21 mouse cellular contexts compared by ENCODE assay signal in genomic region chr6:56904982-56905381, GRCm38 (mm10). TPM values are rescaled to one million over a fixed set of nuclear protein-coding genes. Genes with fewer than 3 reads are reported as not detected.
DNase-seq lines count a peak whose midpoint lies in the region; ATAC-seq and TF ChIP-seq lines count a peak whose summit lies in the region.
"Had no signal": no experiment of that assay in that cellular context is flagged by ENCODE, and none has a peak within 500 bp of the region (broad histone marks: within the 10 kb centered on the region; RNA-seq: fewer than 3 reads in every experiment).

No protein-coding gene starts in this region.

- no peak overlapping the region for H3K9ac ChIP-seq in forebrain, postnatal 0 days
- no peak overlapping the region for H3K9ac ChIP-seq in forebrain, embryonic 12.5 days
- H3K9ac ChIP-seq in heart, postnatal 0 days (replicated peaks; ENCODE audit: low read depth, low read length): no peak overlapping the region; the same call in 1 of the 2 replicates
- peak overlapping the region; percentile 48; the same call in 1 of the 2 replicates for H3K9ac ChIP-seq in liver, embryonic 16.5 days (ENCODE audit: low read depth, low read length)
- H3K9ac ChIP-seq in kidney, embryonic 15.5 days: no peak overlapping the region
- H3K9ac ChIP-seq: stomach, embryonic 15.5 days had no signal

- H3K27me3 ChIP-seq in forebrain, postnatal 0 days (ENCODE audit: insufficient read depth, low read length): no peaks in the 10 kb centered on the region
- no peaks in the 10 kb centered on the region for H3K27me3 ChIP-seq in forebrain, embryonic 12.5 days
- H3K27me3 ChIP-seq in heart, postnatal 0 days (ENCODE audit: control insufficient read depth, insufficient read depth, low read length): no peaks in the 10 kb centered on the region
- no peaks in the 10 kb centered on the region for H3K27me3 ChIP-seq in heart, embryonic 10.5 days (ENCODE audit: insufficient read depth, poor library complexity, severe bottlenecking)
- H3K27me3 ChIP-seq in megakaryocyte, embryonic 14.5 days (replicated peaks): no peaks in the 10 kb centered on the region
- H3K27me3 ChIP-seq in liver, embryonic 16.5 days (ENCODE audit: control insufficient read depth, insufficient read depth, low read depth, low read length): no peaks in the 10 kb centered on the region
- H3K27me3 ChIP-seq in kidney, embryonic 15.5 days: no peaks in the 10 kb centered on the region
- H3K27me3 ChIP-seq: stomach, embryonic 15.5 days had no signal

- peak; percentile 7; the same call in 1 of the 2 replicates for ATAC-seq in forebrain, postnatal 0 days
- no peak for ATAC-seq in forebrain, embryonic 12.5 days (ENCODE audit: low FRiP score)
- no peak for ATAC-seq in heart, postnatal 0 days (ENCODE audit: insufficient read depth, low read depth)
- ATAC-seq in megakaryocyte, adult 5-6 weeks (ENCODE audit: poor library complexity, severe bottlenecking): no peak
- ATAC-seq in liver, embryonic 16.5 days (ENCODE audit: low read depth): peak; percentile 44
- no peak for ATAC-seq in kidney, embryonic 15.5 days (replicated peaks; ENCODE audit: low FRiP score)
- ATAC-seq: midbrain, embryonic 16.5 days had no signal

- H3K4me2 ChIP-seq in forebrain, postnatal 0 days (ENCODE audit: low read depth): no peak overlapping the region
- no peak overlapping the region for H3K4me2 ChIP-seq in forebrain, embryonic 12.5 days
- no peak overlapping the region for H3K4me2 ChIP-seq in heart, postnatal 0 days (ENCODE audit: low read depth, low read length)
- H3K4me2 ChIP-seq in liver, embryonic 16.5 days (ENCODE audit: low read depth, low read length): peak overlapping the region; percentile 50
- no peak overlapping the region for H3K4me2 ChIP-seq in kidney, embryonic 15.5 days
- H3K4me2 ChIP-seq: stomach, embryonic 15.5 days had no signal

- 81% methylated on average over 2 of the region's 2 CpGs for WGBS in forebrain, postnatal 0 days
- WGBS in forebrain, embryonic 12.5 days: 81% methylated on average over 2 of the region's 2 CpGs
- WGBS in heart, postnatal 0 days: 81% methylated on average over 2 of the region's 2 CpGs
- 87% methylated on average over 2 of the region's 2 CpGs for WGBS in heart, embryonic 10.5 days
- WGBS in liver, embryonic 16.5 days (ENCODE audit: insufficient replicate concordance): 45% methylated on average over 2 of the region's 2 CpGs
- WGBS in kidney, embryonic 15.5 days: 78% methylated on average over 2 of the region's 2 CpGs

- no peak for DNase-seq in forebrain, postnatal 0 days
- DNase-seq in heart, postnatal 0 days (ENCODE audit: low spot score): no peak
- no peak for DNase-seq in heart, embryonic 10.5 days (ENCODE audit: low spot score)
- DNase-seq: adrenal gland, adult 8-10 months; cerebellum, postnatal 25 days; gastrocnemius, postnatal 10 days; heart, postnatal 10 days; kidney, adult 8-10 months; layer of hippocampus, postnatal 36 days; left cerebral cortex, postnatal 4 days; lung, adult 2 months; right cerebral cortex, adult 18-20 months had no signal

- H3K4me3 ChIP-seq in forebrain, postnatal 0 days (ENCODE audit: low read depth, low read length): no peak overlapping the region
- H3K4me3 ChIP-seq in forebrain, embryonic 12.5 days (replicated peaks): no peak overlapping the region
- no peak overlapping the region for H3K4me3 ChIP-seq in heart, postnatal 0 days (ENCODE audit: low read depth, low read length)
- no peak overlapping the region for H3K4me3 ChIP-seq in heart, embryonic 10.5 days
- peak overlapping the region; percentile 51 for H3K4me3 ChIP-seq in megakaryocyte, embryonic 14.5 days (replicated peaks)
- no peak overlapping the region for H3K4me3 ChIP-seq in liver, embryonic 16.5 days (ENCODE audit: low read depth, low read length)
- H3K4me3 ChIP-seq in kidney, embryonic 15.5 days (replicated peaks): no peak overlapping the region
- H3K4me3 ChIP-seq: stomach, embryonic 15.5 days had no signal

- no peaks in the 10 kb centered on the region for H3K36me3 ChIP-seq in forebrain, postnatal 0 days (ENCODE audit: insufficient read depth)
- no peaks in the 10 kb centered on the region for H3K36me3 ChIP-seq in forebrain, embryonic 12.5 days (replicated peaks)
- H3K36me3 ChIP-seq in heart, postnatal 0 days (replicated peaks; ENCODE audit: control insufficient read depth, insufficient read depth, low read length): no peaks in the 10 kb centered on the region
- H3K36me3 ChIP-seq in heart, embryonic 10.5 days: no peaks in the 10 kb centered on the region
- H3K36me3 ChIP-seq in megakaryocyte, embryonic 14.5 days (replicated peaks; ENCODE audit: low read length): peaks cover 66% of the 10 kb centered on the region
- peaks cover 12% of the 10 kb centered on the region for H3K36me3 ChIP-seq in liver, embryonic 16.5 days (ENCODE audit: control insufficient read depth, insufficient read depth)
- H3K36me3 ChIP-seq in kidney, embryonic 15.5 days: no peaks in the 10 kb centered on the region
- H3K36me3 ChIP-seq: stomach, embryonic 15.5 days had no signal

- no peak for TF ChIP-seq EP300 in heart, postnatal 0 days (IDR thresholded peaks at IDR 0.05; ENCODE audit: low read depth)

- peaks cover 7% of the 10 kb centered on the region; the same call in 1 of the 2 replicates for H3K4me1 ChIP-seq in forebrain, postnatal 0 days (ENCODE audit: insufficient read depth)
- H3K4me1 ChIP-seq in forebrain, embryonic 12.5 days: peaks cover 18% of the 10 kb centered on the region
- peaks cover 20% of the 10 kb centered on the region for H3K4me1 ChIP-seq in heart, postnatal 0 days (ENCODE audit: control insufficient read depth, insufficient read depth)
- H3K4me1 ChIP-seq in heart, embryonic 10.5 days: peaks cover 30% of the 10 kb centered on the region
- H3K4me1 ChIP-seq in megakaryocyte, embryonic 14.5 days: peaks cover 88% of the 10 kb centered on the region
- peaks cover 80% of the 10 kb centered on the region for H3K4me1 ChIP-seq in liver, embryonic 16.5 days (ENCODE audit: control insufficient read depth, low read depth, low read length)
- H3K4me1 ChIP-seq in kidney, embryonic 15.5 days: peaks cover 14% of the 10 kb centered on the region

- TF ChIP-seq CTCF in forebrain, postnatal 0 days (IDR thresholded peaks at IDR 0.05; ENCODE audit: low read depth): no peak
- no peak for TF ChIP-seq CTCF in heart, postnatal 0 days (IDR thresholded peaks at IDR 0.05; ENCODE audit: low read depth)

- H3K27ac ChIP-seq in forebrain, postnatal 0 days (ENCODE audit: low read depth, low read length): peak overlapping the region; percentile 50; the same call in 1 of the 2 replicates
- H3K27ac ChIP-seq in forebrain, embryonic 12.5 days: no peak overlapping the region
- H3K27ac ChIP-seq in heart, postnatal 0 days (ENCODE audit: low read depth): peak overlapping the region; percentile 72
- no peak overlapping the region for H3K27ac ChIP-seq in heart, embryonic 10.5 days
- H3K27ac ChIP-seq in liver, embryonic 16.5 days (ENCODE audit: low read length): peak overlapping the region; percentile 100
- H3K27ac ChIP-seq in kidney, embryonic 15.5 days: no peak overlapping the region
- H3K27ac ChIP-seq: macrophage; stomach, embryonic 15.5 days had no signal

- no peaks in the 10 kb centered on the region for H3K9me3 ChIP-seq in forebrain, postnatal 0 days (ENCODE audit: low read length)
- H3K9me3 ChIP-seq in forebrain, embryonic 12.5 days: no peaks in the 10 kb centered on the region
- H3K9me3 ChIP-seq in heart, postnatal 0 days (replicated peaks; ENCODE audit: control insufficient read depth, low read length): no peaks in the 10 kb centered on the region
- no peaks in the 10 kb centered on the region for H3K9me3 ChIP-seq in heart, embryonic 10.5 days
- no peaks in the 10 kb centered on the region for H3K9me3 ChIP-seq in megakaryocyte, embryonic 14.5 days
- H3K9me3 ChIP-seq in liver, embryonic 16.5 days (replicated peaks; ENCODE audit: control insufficient read depth, low read length): no peaks in the 10 kb centered on the region
- no peaks in the 10 kb centered on the region for H3K9me3 ChIP-seq in kidney, embryonic 15.5 days (replicated peaks)
- H3K9me3 ChIP-seq: stomach, embryonic 15.5 days had no signal

RNA-seq across cellular contexts. Expression of gene Nt5c3, which starts 18.8 kb away (rescaled TPM):
- total RNA-seq in forebrain, postnatal 0 days (2014; rRNA removed): 114 and 119 TPM in 2 replicates
- 197 and 225 TPM in 2 replicates for polyA plus RNA-seq in forebrain, postnatal 0 days (2015; fragmentation: Nextera tagmentation; extraction: Ambion mirVana)
- polyA plus RNA-seq in forebrain, embryonic 12.5 days (2016; fragmentation: Nextera tagmentation; extraction: Ambion mirVana): 85.8 and 86.8 TPM in 2 replicates
- total RNA-seq in heart, postnatal 0 days (2014; rRNA removed; ENCODE audit: low replicate concordance): 65.3 and 74.0 TPM in 2 replicates
- polyA plus RNA-seq in heart, postnatal 0 days (2015; fragmentation: Nextera tagmentation; extraction: Ambion mirVana): 95.9 and 108 TPM in 2 replicates
- polyA plus RNA-seq in heart, embryonic 10.5 days (2016; fragmentation: Nextera tagmentation; extraction: Ambion mirVana): 74.1 and 75.4 TPM in 2 replicates
- 96.8 and 108 TPM in 2 replicates for polyA plus RNA-seq in megakaryocyte, embryonic 14.5 days (2012; ENCODE audit: insufficient read depth, low replicate concordance)
- total RNA-seq in megakaryocyte, adult 5-6 weeks (2015): 64.6 and 71.0 TPM in 2 replicates
- 36.6 TPM in 2 replicates for total RNA-seq in megakaryocyte, adult 5-6 weeks (2017)
- polyA plus RNA-seq in liver, embryonic 16.5 days (2015; fragmentation: Nextera tagmentation; extraction: Ambion mirVana): 240 and 242 TPM in 2 replicates
- polyA plus RNA-seq in kidney, embryonic 15.5 days (2015; fragmentation: Nextera tagmentation; extraction: Ambion mirVana): 61.5 and 64.9 TPM in 2 replicates

RNA-seq across cellular contexts. Expression of gene Vmn1r4, which starts 18.8 kb away (rescaled TPM):
- total RNA-seq in forebrain, postnatal 0 days (2014; rRNA removed): 0.31 and 1.00 TPM in 2 replicates
- 0.67 and 0.73 TPM in 2 replicates for polyA plus RNA-seq in forebrain, postnatal 0 days (2015; fragmentation: Nextera tagmentation; extraction: Ambion mirVana)
- 0.36 and 0.40 TPM in 2 replicates for polyA plus RNA-seq in forebrain, embryonic 12.5 days (2016; fragmentation: Nextera tagmentation; extraction: Ambion mirVana)
- not detected in 2 replicates for total RNA-seq in heart, postnatal 0 days (2014; rRNA removed; ENCODE audit: low replicate concordance)
- polyA plus RNA-seq in heart, postnatal 0 days (2015; fragmentation: Nextera tagmentation; extraction: Ambion mirVana): 0.07 and 0.19 TPM in 2 replicates
- polyA plus RNA-seq in heart, embryonic 10.5 days (2016; fragmentation: Nextera tagmentation; extraction: Ambion mirVana): 0.13 and 0.16 TPM in 2 replicates
- polyA plus RNA-seq in megakaryocyte, embryonic 14.5 days (2012; ENCODE audit: insufficient read depth, low replicate concordance): not detected in 2 replicates
- 0.47 TPM in 1 of 2 replicates, not detected in the other for total RNA-seq in megakaryocyte, adult 5-6 weeks (2015)
- 0.07 TPM in 1 of 2 replicates, not detected in the other for total RNA-seq in megakaryocyte, adult 5-6 weeks (2017)
- 0.15 and 0.18 TPM in 2 replicates for polyA plus RNA-seq in liver, embryonic 16.5 days (2015; fragmentation: Nextera tagmentation; extraction: Ambion mirVana)
- polyA plus RNA-seq in kidney, embryonic 15.5 days (2015; fragmentation: Nextera tagmentation; extraction: Ambion mirVana): 0.28 and 0.39 TPM in 2 replicates
- polyA plus RNA-seq: large intestine, adult 2 months had no signal

Comparison
In these comparisons a context has a peak if more than half of its experiments do, and no peak if none do; other contexts are left out.
1. ATAC-seq: peak in forebrain, postnatal 0 days (single experiment) and liver, embryonic 16.5 days (single experiment); none in forebrain, embryonic 12.5 days (single experiment), heart, postnatal 0 days (single experiment), megakaryocyte, adult 5-6 weeks (single experiment) and kidney, embryonic 15.5 days (single experiment).
2. H3K27ac ChIP-seq: peak in forebrain, postnatal 0 days (single experiment), heart, postnatal 0 days (single experiment) and liver, embryonic 16.5 days (single experiment); none in forebrain, embryonic 12.5 days (single experiment), heart, embryonic 10.5 days (single experiment) and kidney, embryonic 15.5 days (single experiment).